ENCODE assay signal across 8 mouse cellular contexts in genomic region chr10:110919531-110920343, GRCm38 (mm10). TPM values are rescaled to one million over a fixed set of nuclear protein-coding genes. Genes with fewer than 3 reads are reported as not detected.
DNase-seq lines count a peak whose midpoint lies in the region; ATAC-seq lines count a peak whose summit lies in the region.

Gene Csrp2, plus strand, starts transcription at chr10:110919789.

- ATAC-seq in hindbrain, embryonic 13.5 days (ENCODE audit: low FRiP score), result peak; percentile 94

- peak; percentile 84 for DNase-seq in WW6 (ENCODE audit: low read depth, low spot score)
- peak; percentile 80 to 81 for DNase-seq in cerebellum, postnatal 14 days
- peak; percentile 26 to 52 for DNase-seq in frontal cortex, postnatal 25 days (ENCODE audit: low spot score in 2 of 2)
- DNase-seq in layer of hippocampus, postnatal 36 days, result peak; percentile 66 to 67
- DNase-seq in retina, postnatal 7 days (ENCODE audit: low read depth, low spot score), result peak; percentile 82
- peak; percentile 72 for DNase-seq in urinary bladder, postnatal 10 days (ENCODE audit: low spot score)

- peak within 1 kb of the TSS; percentile 88 for H3K27ac ChIP-seq in hindbrain, embryonic 13.5 days
- H3K27ac ChIP-seq in macrophage, result 0 out of 2 replicates have a peak within 1 kb of the TSS, but pooled peaks have one; percentile 10

- peak within 1 kb of the TSS; percentile 66 for H3K4me3 ChIP-seq in hindbrain, embryonic 13.5 days
- peak within 1 kb of the TSS; percentile 57 for H3K4me3 ChIP-seq in macrophage (ENCODE audit: inconsistent target)

- WGBS in hindbrain, embryonic 13.5 days, result under 1% methylated on average over 67 of the region's 67 CpGs
- WGBS in macrophage (ENCODE audit: missing documents), result 2% methylated on average over 67 of the region's 67 CpGs

- H3K79me2 ChIP-seq in macrophage (ENCODE audit: inconsistent target), result no peaks in the 10 kb centered on the region

- peaks cover 40% of the 10 kb centered on the region for H3K4me1 ChIP-seq in hindbrain, embryonic 13.5 days (replicated peaks)

- peak within 1 kb of the TSS; percentile 89 for H3K9ac ChIP-seq in hindbrain, embryonic 13.5 days

- no peaks in the 10 kb centered on the region; the same call in 1 of the 2 replicates for H3K27me3 ChIP-seq in hindbrain, embryonic 13.5 days

- H3K9me3 ChIP-seq in hindbrain, embryonic 13.5 days, result no peaks in the 10 kb centered on the region

- H3K36me3 ChIP-seq in hindbrain, embryonic 13.5 days, result no peaks in the 10 kb centered on the region
- no peaks in the 10 kb centered on the region for H3K36me3 ChIP-seq in macrophage (ENCODE audit: inconsistent target)

- peak within 1 kb of the TSS; percentile 87 for H3K4me2 ChIP-seq in hindbrain, embryonic 13.5 days

RNA-seq across cellular contexts. Expression of gene Csrp2, which starts in this region (rescaled TPM):
- 154 and 156 TPM in 2 replicates for polyA plus RNA-seq in hindbrain, embryonic 13.5 days (2015; fragmentation: Nextera tagmentation; extraction: Ambion mirVana)
- total RNA-seq in layer of hippocampus, postnatal 36 days (2021), result 10 to 100 TPM; 24.7 to 26.1 TPM
- total RNA-seq in macrophage (2018; cell fraction: chromatin; rRNA removed), result 1 to 10 TPM in 5 of 26 experiments, under 1 TPM in 2, not detected in 19; 0.95 to 7.8 (median 1.3) TPM
- total RNA-seq in macrophage (2018; cell fraction: cytosol; rRNA removed), result 1 to 10 TPM in 14 of 26 experiments, under 1 TPM in 12; 0.26 to 2.3 (median 1.0) TPM
- total RNA-seq in macrophage (2018; cell fraction: nucleus; rRNA removed), result 1 to 10 TPM in 10 of 26 experiments, under 1 TPM in 2, not detected in 14; 0.83 to 4.1 (median 1.5) TPM
- 1.0 to 1.6 TPM (median 1.2 TPM) in 3 replicates for polyA plus RNA-seq in macrophage (2018)

Comparison
In these comparisons a context has a peak if more than half of its experiments do, and no peak if none do; other contexts are left out.
1. Peak in every context shown above with its lines: DNase-seq, ATAC-seq, H3K4me3 ChIP-seq and H3K27ac ChIP-seq.
2. RNA of gene Csrp2 (polyA plus RNA-seq): 154 to 156 TPM in hindbrain, embryonic 13.5 days; 1.0 to 1.6 TPM in macrophage; every median in the first group is over 10 times any median in the second.